Mouse (Mus musculus): ENCODE data around the gene Tspo2. TPM values are rescaled to one million over a fixed set of nuclear protein-coding genes. Genes with fewer than 3 reads are reported as not detected.

The Tspo2 gene
- polyA plus RNA-seq, 1 experiment from 2014 or later = 0.48 TPM

GRCm38 (mm10) chr17:48417521-48417920, 33.8 kb downstream of the Tspo2 start:
- H3K4me3 ChIP-seq (ENCODE audit: low read depth, low read length) = no peak overlapping the region
- TF ChIP-seq CTCF (IDR thresholded peaks at IDR 0.05; ENCODE audit: low read depth) = no peak

GRCm38 (mm10) chr17:48416425-48417195, 34.7 kb downstream of the Tspo2 start:
- 77% methylated on average over 14 of the region's 14 CpGs for WGBS
- Histone ChIP-seq H3K4me2 (replicated peaks; ENCODE audit: low read depth) (no peak overlapping the region), H3K9ac (ENCODE audit: low read depth, low read length) (no peak overlapping the region), H3K4me3 (ENCODE audit: low read depth, low read length) (no peak overlapping the region), H3K27me3 (replicated peaks; ENCODE audit: control insufficient read depth, insufficient read depth, low read length) (no peaks in the 10 kb centered on the region), H3K36me3 (ENCODE audit: control insufficient read depth, insufficient read depth) (peaks cover 46% of the 10 kb centered on the region), H3K4me1 (replicated peaks; ENCODE audit: control insufficient read depth, insufficient read depth, low read length) (peaks cover 2% of the 10 kb centered on the region; the same call in 1 of the 2 replicates), H3K27ac (ENCODE audit: low read depth, low read length) (no peak overlapping the region), H3K9me3 (ENCODE audit: control insufficient read depth) (no peaks in the 10 kb centered on the region)
- peak; percentile 74 for TF ChIP-seq CTCF (IDR thresholded peaks at IDR 0.05; ENCODE audit: low read depth)
- peak; percentile 55 for ATAC-seq

More at GRCm38 (mm10) chr17:48417521-48417920, 33.8 kb downstream of the Tspo2 start:
- WGBS = 62% methylated on average over 6 of the region's 6 CpGs
- peak overlapping the region; percentile 40 for H3K4me2 ChIP-seq (replicated peaks; ENCODE audit: low read depth)
- peaks cover 37% of the 10 kb centered on the region for H3K36me3 ChIP-seq (ENCODE audit: control insufficient read depth, insufficient read depth)
- H3K9ac ChIP-seq (ENCODE audit: low read depth, low read length) = no peak overlapping the region
- no peaks in the 10 kb centered on the region for H3K9me3 ChIP-seq (ENCODE audit: control insufficient read depth)
- peak overlapping the region; percentile 91 for H3K27ac ChIP-seq (ENCODE audit: low read depth, low read length)
- H3K4me1 ChIP-seq (replicated peaks; ENCODE audit: control insufficient read depth, insufficient read depth, low read length) = peaks cover 2% of the 10 kb centered on the region; the same call in 1 of the 2 replicates
- ATAC-seq = no peak
- no peaks in the 10 kb centered on the region for H3K27me3 ChIP-seq (replicated peaks; ENCODE audit: control insufficient read depth, insufficient read depth, low read length)

GRCm38 (mm10) chr17:48416011-48416410, 35.3 kb downstream of the Tspo2 start:
- ATAC-seq = no peak
- Histone ChIP-seq H3K36me3 (ENCODE audit: control insufficient read depth, insufficient read depth) (peaks cover 46% of the 10 kb centered on the region), H3K27ac (ENCODE audit: low read depth, low read length) (no peak overlapping the region), H3K9me3 (ENCODE audit: control insufficient read depth) (no peaks in the 10 kb centered on the region), H3K27me3 (replicated peaks; ENCODE audit: control insufficient read depth, insufficient read depth, low read length) (no peaks in the 10 kb centered on the region), H3K9ac (ENCODE audit: low read depth, low read length) (no peak overlapping the region), H3K4me1 (replicated peaks; ENCODE audit: control insufficient read depth, insufficient read depth, low read length) (peaks cover 5% of the 10 kb centered on the region; the same call in 1 of the 2 replicates), H3K4me3 (ENCODE audit: low read depth, low read length) (no peak overlapping the region), H3K4me2 (replicated peaks; ENCODE audit: low read depth) (no peak overlapping the region)
- TF ChIP-seq CTCF (IDR thresholded peaks at IDR 0.05; ENCODE audit: low read depth) = no peak
- WGBS = 68% methylated on average over 7 of the region's 7 CpGs

GRCm38 (mm10) chr17:48411241-48411640, 40.1 kb downstream of the Tspo2 start:
- 28% methylated on average over 8 of the region's 8 CpGs for WGBS
- peak overlapping the region; percentile 87 for H3K4me3 ChIP-seq (ENCODE audit: low read depth, low read length)

GRCm38 (mm10) chr17:48410299-48410785, 41.0 kb downstream of the Tspo2 start:
- TF ChIP-seq CTCF (IDR thresholded peaks at IDR 0.05; ENCODE audit: low read depth) = no peak
- H3K4me2 ChIP-seq (replicated peaks; ENCODE audit: low read depth) = peak overlapping the region; percentile 70
- WGBS = 0% methylated on average over 13 of the region's 13 CpGs

More at GRCm38 (mm10) chr17:48411241-48411640, 40.1 kb downstream of the Tspo2 start:
- Histone ChIP-seq H3K9ac (ENCODE audit: low read depth, low read length) (no peak overlapping the region), H3K4me2 (replicated peaks; ENCODE audit: low read depth) (peak overlapping the region; percentile 70), H3K27me3 (replicated peaks; ENCODE audit: control insufficient read depth, insufficient read depth, low read length) (no peaks in the 10 kb centered on the region), H3K36me3 (ENCODE audit: control insufficient read depth, insufficient read depth) (peaks cover 39% of the 10 kb centered on the region), H3K4me1 (replicated peaks; ENCODE audit: control insufficient read depth, insufficient read depth, low read length) (peaks cover 15% of the 10 kb centered on the region; the same call in 1 of the 2 replicates), H3K9me3 (ENCODE audit: control insufficient read depth) (no peaks in the 10 kb centered on the region), H3K27ac (ENCODE audit: low read depth, low read length) (peak overlapping the region; percentile 100; the same call in 1 of the 2 replicates)
- no peak for TF ChIP-seq CTCF (IDR thresholded peaks at IDR 0.05; ENCODE audit: low read depth)
- no peak for ATAC-seq

More at GRCm38 (mm10) chr17:48410299-48410785, 41.0 kb downstream of the Tspo2 start:
- H3K4me1 ChIP-seq (replicated peaks; ENCODE audit: control insufficient read depth, insufficient read depth, low read length) = peaks cover 15% of the 10 kb centered on the region; the same call in 1 of the 2 replicates
- H3K4me3 ChIP-seq (ENCODE audit: low read depth, low read length) = peak overlapping the region; percentile 87
- H3K27me3 ChIP-seq (replicated peaks; ENCODE audit: control insufficient read depth, insufficient read depth, low read length) = no peaks in the 10 kb centered on the region
- peak; percentile 3; the same call in 1 of the 2 replicates for ATAC-seq
- H3K9me3 ChIP-seq (ENCODE audit: control insufficient read depth) = no peaks in the 10 kb centered on the region
- peak overlapping the region; percentile 100 for H3K27ac ChIP-seq (ENCODE audit: low read depth, low read length)
- H3K9ac ChIP-seq (ENCODE audit: low read depth, low read length) = peak overlapping the region; percentile 59
- peaks cover 30% of the 10 kb centered on the region for H3K36me3 ChIP-seq (ENCODE audit: control insufficient read depth, insufficient read depth)
